ENCODE assay signal across 8 mouse cellular contexts in the genomic region with DNA sequence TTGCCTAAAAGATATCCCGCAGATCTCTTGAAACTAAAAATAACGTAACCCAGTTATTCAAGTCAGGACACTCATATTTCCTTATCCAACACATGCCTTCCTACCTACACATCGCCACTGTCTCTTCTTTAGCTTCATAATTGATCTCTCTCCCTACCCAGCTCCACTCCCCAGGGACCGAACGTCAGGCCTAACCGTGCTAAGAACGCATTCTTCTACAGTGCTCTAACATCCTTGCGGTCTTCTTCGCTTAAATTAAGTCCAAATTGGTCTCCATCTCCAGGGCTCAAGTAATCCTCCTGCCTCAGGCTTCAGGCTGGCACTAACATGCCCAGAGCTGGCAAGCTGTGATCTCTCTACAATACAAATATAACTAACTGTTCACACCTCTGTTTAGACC. TPM values are rescaled to one million over a fixed set of nuclear protein-coding genes. Genes with fewer than 3 reads are reported as not detected.
A peak's percentile ranks its signal among the peaks of the same experiment; 100 is the strongest.
DNase-seq lines count a peak whose midpoint lies in the region; ATAC-seq lines count a peak whose summit lies in the region.

No protein-coding gene starts in this region.

- no peaks in the 10 kb centered on the region for H3K36me3 ChIP-seq in neural tube, embryonic 11.5 days (ENCODE audit: control insufficient read depth, insufficient read depth, low read length)
- H3K36me3 ChIP-seq in embryonic facial prominence, embryonic 11.5 days (replicated peaks; ENCODE audit: control insufficient read depth, insufficient read depth, low read depth, low read length) = no peaks in the 10 kb centered on the region
- H3K36me3 ChIP-seq in hindbrain, embryonic 12.5 days = no peaks in the 10 kb centered on the region
- peaks cover 11% of the 10 kb centered on the region; the same call in 1 of the 2 replicates for H3K36me3 ChIP-seq in midbrain, embryonic 10.5 days

- 44% methylated on average over 9 of the region's 9 CpGs for WGBS in neural tube, embryonic 11.5 days
- 37% methylated on average over 9 of the region's 9 CpGs for WGBS in embryonic facial prominence, embryonic 11.5 days
- WGBS in hindbrain, embryonic 12.5 days = 37% methylated on average over 9 of the region's 9 CpGs
- 48% methylated on average over 9 of the region's 9 CpGs for WGBS in midbrain, embryonic 10.5 days

- H3K9ac ChIP-seq in neural tube, embryonic 11.5 days (ENCODE audit: low read length) = peak overlapping the region; percentile 92
- peak overlapping the region; percentile 99 for H3K9ac ChIP-seq in embryonic facial prominence, embryonic 11.5 days (replicated peaks; ENCODE audit: low read length)
- peak overlapping the region; percentile 91 for H3K9ac ChIP-seq in hindbrain, embryonic 12.5 days

- H3K4me2 ChIP-seq in neural tube, embryonic 11.5 days (ENCODE audit: low read depth) = peak overlapping the region; percentile 83
- H3K4me2 ChIP-seq in embryonic facial prominence, embryonic 11.5 days (ENCODE audit: low read depth, low read length) = peak overlapping the region; percentile 78
- H3K4me2 ChIP-seq in hindbrain, embryonic 12.5 days (replicated peaks) = peak overlapping the region; percentile 81

- H3K9me3 ChIP-seq in neural tube, embryonic 11.5 days (ENCODE audit: control insufficient read depth, low read length) = no peaks in the 10 kb centered on the region
- no peaks in the 10 kb centered on the region for H3K9me3 ChIP-seq in embryonic facial prominence, embryonic 11.5 days (replicated peaks; ENCODE audit: control insufficient read depth, low read length)
- H3K9me3 ChIP-seq in hindbrain, embryonic 12.5 days (replicated peaks) = no peaks in the 10 kb centered on the region
- no peaks in the 10 kb centered on the region for H3K9me3 ChIP-seq in midbrain, embryonic 10.5 days (replicated peaks)

- H3K27me3 ChIP-seq in neural tube, embryonic 11.5 days (ENCODE audit: control insufficient read depth, insufficient read depth, low read length) = no peaks in the 10 kb centered on the region
- H3K27me3 ChIP-seq in embryonic facial prominence, embryonic 11.5 days (ENCODE audit: control insufficient read depth, insufficient read depth, low read length) = no peaks in the 10 kb centered on the region
- H3K27me3 ChIP-seq in hindbrain, embryonic 12.5 days = no peaks in the 10 kb centered on the region
- H3K27me3 ChIP-seq in midbrain, embryonic 10.5 days (ENCODE audit: low read depth, poor library complexity, severe bottlenecking) = no peaks in the 10 kb centered on the region

- peak overlapping the region; percentile 96; the same call in 1 of the 2 replicates for H3K27ac ChIP-seq in neural tube, embryonic 11.5 days (ENCODE audit: low read depth, low read length)
- H3K27ac ChIP-seq in embryonic facial prominence, embryonic 11.5 days (replicated peaks; ENCODE audit: low read depth, low read length) = peak overlapping the region; percentile 99
- peak overlapping the region; percentile 99 for H3K27ac ChIP-seq in hindbrain, embryonic 12.5 days
- H3K27ac ChIP-seq in midbrain, embryonic 10.5 days (replicated peaks) = peak overlapping the region; percentile 100

- ATAC-seq in neural tube, embryonic 11.5 days (ENCODE audit: insufficient read depth, low FRiP score, low TSS enrichment) = no peak
- no peak for ATAC-seq in embryonic facial prominence, embryonic 11.5 days (replicated peaks; ENCODE audit: insufficient number of reproducible peaks, low FRiP score, low TSS enrichment, low read depth)
- no peak for ATAC-seq in hindbrain, embryonic 12.5 days (ENCODE audit: low FRiP score)

- peaks cover 10% of the 10 kb centered on the region for H3K4me1 ChIP-seq in neural tube, embryonic 11.5 days (ENCODE audit: control insufficient read depth, insufficient read depth, low read length)
- H3K4me1 ChIP-seq in embryonic facial prominence, embryonic 11.5 days (ENCODE audit: control insufficient read depth, insufficient read depth, low read length) = no peaks in the 10 kb centered on the region; the same call in 1 of the 2 replicates
- peaks cover 33% of the 10 kb centered on the region for H3K4me1 ChIP-seq in hindbrain, embryonic 12.5 days
- peaks cover 38% of the 10 kb centered on the region for H3K4me1 ChIP-seq in midbrain, embryonic 10.5 days

- DNase-seq in neural tube, embryonic 11.5 days (ENCODE audit: low spot score) = peak; percentile 41
- no peak for DNase-seq in neural tube, embryonic 10.5 days (ENCODE audit: extremely low spot score, low spot score)
- DNase-seq in embryonic facial prominence, embryonic 11.5 days (ENCODE audit: low spot score) = peak; percentile 46
- DNase-seq in midbrain, embryonic 10.5 days (ENCODE audit: low spot score) = no peak
- DNase-seq in frontal cortex, postnatal 36 days (ENCODE audit: low spot score in 2 of 2) = no peak
- no peak for DNase-seq in left cerebral cortex, adult 18-20 months (ENCODE audit: low spot score in 2 of 2)
- no peak for DNase-seq in right cerebral cortex, postnatal 36 days (ENCODE audit: low spot score in 2 of 2)

- H3K4me3 ChIP-seq in neural tube, embryonic 11.5 days (ENCODE audit: low read depth, low read length) = peak overlapping the region; percentile 75
- H3K4me3 ChIP-seq in embryonic facial prominence, embryonic 11.5 days (ENCODE audit: low read depth, low read length) = peak overlapping the region; percentile 82
- H3K4me3 ChIP-seq in hindbrain, embryonic 12.5 days = peak overlapping the region; percentile 77
- H3K4me3 ChIP-seq in midbrain, embryonic 10.5 days = peak overlapping the region; percentile 88

RNA-seq across cellular contexts. Expression of a gene that starts 0.7 kb away (rescaled TPM):
- 50.4 and 57.6 TPM in 2 replicates for polyA plus RNA-seq in neural tube, embryonic 11.5 days (2014; fragmentation: Nextera tagmentation; extraction: Ambion mirVana)
- 51.7 and 56.7 TPM in 2 replicates for polyA plus RNA-seq in embryonic facial prominence, embryonic 11.5 days (2014; fragmentation: Nextera tagmentation; extraction: Ambion mirVana)
- 54.6 and 58.9 TPM in 2 replicates for polyA plus RNA-seq in hindbrain, embryonic 12.5 days (2016; fragmentation: Nextera tagmentation; extraction: Ambion mirVana)
- 48.5 and 48.9 TPM in 2 replicates for polyA plus RNA-seq in midbrain, embryonic 10.5 days (2016; fragmentation: Nextera tagmentation; extraction: Ambion mirVana)
- total RNA-seq in left cerebral cortex, adult 18-20 months (2021) = 10 to 100 TPM; 43.7 to 43.9 TPM

RNA-seq across cellular contexts. Expression of a gene that starts 17.2 kb away (rescaled TPM):
- polyA plus RNA-seq in neural tube, embryonic 11.5 days (2014; fragmentation: Nextera tagmentation; extraction: Ambion mirVana) = 30.7 and 34.0 TPM in 2 replicates
- polyA plus RNA-seq in embryonic facial prominence, embryonic 11.5 days (2014; fragmentation: Nextera tagmentation; extraction: Ambion mirVana) = 29.8 and 31.5 TPM in 2 replicates
- polyA plus RNA-seq in hindbrain, embryonic 12.5 days (2016; fragmentation: Nextera tagmentation; extraction: Ambion mirVana) = 47.4 and 48.1 TPM in 2 replicates
- polyA plus RNA-seq in midbrain, embryonic 10.5 days (2016; fragmentation: Nextera tagmentation; extraction: Ambion mirVana) = 39.4 and 43.5 TPM in 2 replicates
- total RNA-seq in left cerebral cortex, adult 18-20 months (2021) = 10 to 100 TPM; 43.3 to 47.9 TPM

RNA-seq across cellular contexts. Expression of a gene that starts 17.2 kb away (rescaled TPM):
- polyA plus RNA-seq in neural tube, embryonic 11.5 days (2014; fragmentation: Nextera tagmentation; extraction: Ambion mirVana) = 61.2 and 68.0 TPM in 2 replicates
- polyA plus RNA-seq in embryonic facial prominence, embryonic 11.5 days (2014; fragmentation: Nextera tagmentation; extraction: Ambion mirVana) = 60.7 and 70.1 TPM in 2 replicates
- 134 and 149 TPM in 2 replicates for polyA plus RNA-seq in hindbrain, embryonic 12.5 days (2016; fragmentation: Nextera tagmentation; extraction: Ambion mirVana)
- polyA plus RNA-seq in midbrain, embryonic 10.5 days (2016; fragmentation: Nextera tagmentation; extraction: Ambion mirVana) = 146 and 155 TPM in 2 replicates
- total RNA-seq in left cerebral cortex, adult 18-20 months (2021) = 100 to 1,000 TPM; 189 to 191 TPM

RNA-seq across cellular contexts. Expression of a gene that starts 32.4 kb away (rescaled TPM):
- polyA plus RNA-seq in neural tube, embryonic 11.5 days (2014; fragmentation: Nextera tagmentation; extraction: Ambion mirVana) = 2.1 and 2.2 TPM in 2 replicates
- 1.2 and 1.4 TPM in 2 replicates for polyA plus RNA-seq in embryonic facial prominence, embryonic 11.5 days (2014; fragmentation: Nextera tagmentation; extraction: Ambion mirVana)
- polyA plus RNA-seq in hindbrain, embryonic 12.5 days (2016; fragmentation: Nextera tagmentation; extraction: Ambion mirVana) = 2.0 and 3.6 TPM in 2 replicates
- polyA plus RNA-seq in midbrain, embryonic 10.5 days (2016; fragmentation: Nextera tagmentation; extraction: Ambion mirVana) = 1.8 and 2.3 TPM in 2 replicates
- total RNA-seq in left cerebral cortex, adult 18-20 months (2021) = 1 to 10 TPM; 7.1 to 8.0 TPM

RNA-seq across cellular contexts. Expression of a gene that starts 33.4 kb away (rescaled TPM):
- polyA plus RNA-seq in neural tube, embryonic 11.5 days (2014; fragmentation: Nextera tagmentation; extraction: Ambion mirVana) = 102 and 103 TPM in 2 replicates
- polyA plus RNA-seq in embryonic facial prominence, embryonic 11.5 days (2014; fragmentation: Nextera tagmentation; extraction: Ambion mirVana) = 109 and 114 TPM in 2 replicates
- 106 and 108 TPM in 2 replicates for polyA plus RNA-seq in hindbrain, embryonic 12.5 days (2016; fragmentation: Nextera tagmentation; extraction: Ambion mirVana)
- polyA plus RNA-seq in midbrain, embryonic 10.5 days (2016; fragmentation: Nextera tagmentation; extraction: Ambion mirVana) = 102 and 108 TPM in 2 replicates
- 100 to 1,000 TPM; 104 to 112 TPM for total RNA-seq in left cerebral cortex, adult 18-20 months (2021)

Comparison
In these comparisons a context has a peak if more than half of its experiments do, and no peak if none do; other contexts are left out.
1. DNase-seq: peak in neural tube, embryonic 11.5 days (single experiment) and embryonic facial prominence, embryonic 11.5 days (single experiment); none in neural tube, embryonic 10.5 days (single experiment), midbrain, embryonic 10.5 days (single experiment), frontal cortex, postnatal 36 days (0 of 2), left cerebral cortex, adult 18-20 months (0 of 2) and right cerebral cortex, postnatal 36 days (0 of 2).
2. Peak in every context shown above with its lines, with median percentiles within 50 percentile points of each other: H3K27ac ChIP-seq, H3K4me2 ChIP-seq, H3K4me3 ChIP-seq and H3K9ac ChIP-seq.